Mouse (Mus musculus): ENCODE measurements around the gene Usp36.

- TF ChIP-seq CTCF (IDR thresholded peaks at IDR 0.05; ENCODE audit: extremely low read depth, insufficient read depth, low read length) (no peak), POLR2A (IDR thresholded peaks at IDR 0.05; ENCODE audit: extremely low read depth, insufficient read depth, low read length) (0 out of 2 replicates have a peak, but pooled peaks have one; percentile 17)
Measured at GRCm38 (mm10) chr11:118210116-118210515, 79.9 kb downstream of the Usp36 start.

All from cortical plate, adult 2 months (tissue).